Mouse (Mus musculus): Measurements from ENCODE around the gene Zfp672.

The Zfp672 gene

DNA sequence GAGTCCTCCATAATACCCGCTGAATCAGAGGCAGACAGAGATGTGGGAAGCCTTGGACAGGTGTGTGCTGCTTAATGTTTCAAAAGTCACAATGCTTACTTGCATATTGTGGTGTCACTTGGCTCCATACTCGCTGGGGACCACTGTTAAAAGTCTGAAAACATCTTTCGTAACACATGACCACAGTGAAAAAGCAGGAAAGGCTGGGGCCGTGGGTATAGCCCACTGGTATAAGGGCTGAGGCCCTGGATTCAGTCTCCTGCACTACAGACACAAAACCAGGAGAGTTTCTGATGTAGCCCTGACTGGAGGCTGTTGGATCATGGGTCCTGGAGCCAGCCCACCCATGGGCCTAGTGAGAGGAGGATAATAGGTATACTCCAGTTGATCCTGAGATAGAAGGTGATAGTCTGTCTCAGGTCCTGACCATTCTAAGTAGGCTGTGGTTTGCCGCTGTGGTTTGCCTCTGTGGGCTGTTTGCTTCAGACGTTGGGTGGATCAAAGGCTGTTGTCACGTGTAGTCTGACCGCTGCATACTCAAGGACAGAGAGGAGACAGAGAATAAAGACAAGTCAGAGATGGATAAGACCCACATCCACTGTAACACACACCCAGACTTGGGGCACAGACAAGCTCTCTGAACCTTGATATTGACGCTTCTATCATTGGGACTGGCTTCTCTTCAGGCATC, 40.0 kb downstream of the Zfp672 start:
- DNase-seq (ENCODE audit: low spot score in 2 of 2), result no peak

DNA sequence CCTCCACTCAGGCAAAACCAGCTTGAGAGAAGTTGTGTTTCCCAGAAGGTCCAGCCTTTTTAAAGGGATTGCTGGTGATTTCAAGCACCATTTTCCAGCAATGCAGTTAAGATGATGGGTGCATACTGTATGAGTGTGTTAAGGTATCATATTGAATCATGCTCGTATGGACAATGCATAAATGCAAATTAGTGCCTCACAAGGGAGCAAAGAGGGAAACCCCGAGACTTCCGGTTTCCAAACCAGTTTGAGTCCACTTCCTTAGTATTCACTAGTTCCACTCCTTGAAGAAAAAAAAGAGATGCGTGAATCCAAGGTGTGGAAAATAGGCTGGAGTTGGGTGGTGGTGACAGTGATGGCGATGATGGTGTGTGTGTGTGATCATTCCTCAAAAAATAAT, 47.6 kb downstream of the Zfp672 start:
- no peak for DNase-seq (ENCODE audit: low spot score in 2 of 2)

DNA sequence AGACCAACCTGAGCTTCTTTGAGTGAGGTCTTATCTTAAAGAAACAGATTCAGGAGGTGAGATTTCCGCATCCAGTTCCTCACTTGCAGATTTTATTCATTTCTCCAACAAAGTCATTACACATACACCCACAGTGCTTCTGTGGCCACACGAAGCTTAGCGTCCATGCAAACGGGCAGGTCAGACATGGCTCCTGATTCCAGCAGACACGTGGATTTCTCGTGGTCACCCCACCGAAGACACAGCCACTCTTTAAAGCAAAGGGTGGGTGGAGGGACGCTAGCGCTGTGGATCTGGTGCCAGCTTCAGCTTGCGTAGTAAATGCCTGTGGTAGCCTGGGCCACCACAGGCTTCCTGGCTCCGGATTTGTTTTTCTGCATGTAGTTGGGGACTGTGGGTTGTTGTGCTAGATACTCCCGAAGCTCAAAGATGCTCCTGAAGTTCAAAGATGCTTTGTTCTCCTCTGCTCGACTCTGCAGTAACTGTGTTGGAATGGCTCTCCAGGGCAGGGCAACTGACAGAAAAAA, 48.1 kb downstream of the Zfp672 start:
- no peak for DNase-seq (ENCODE audit: low spot score in 2 of 2)

DNA sequence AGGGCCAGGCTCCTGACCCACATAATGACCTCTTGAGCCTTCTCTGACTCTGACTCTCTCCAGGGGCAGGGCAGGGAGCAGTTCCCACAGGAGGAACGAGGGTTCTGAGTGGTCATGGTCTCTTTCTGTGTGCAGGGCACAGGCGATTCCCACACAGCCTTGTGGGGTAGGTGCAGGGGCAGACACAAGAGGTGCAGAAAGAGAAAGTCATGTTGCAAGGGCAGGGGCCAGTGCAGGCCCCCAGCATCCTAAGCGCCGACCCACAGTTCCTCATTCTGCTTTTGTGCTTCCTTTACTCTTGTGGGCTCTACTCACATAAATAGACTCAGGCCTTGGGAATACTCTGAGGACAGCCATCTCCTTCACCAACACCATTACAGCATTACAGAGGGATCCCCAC, 54.4 kb downstream of the Zfp672 start:
- DNase-seq (ENCODE audit: low spot score in 2 of 2), result no peak

DNA sequence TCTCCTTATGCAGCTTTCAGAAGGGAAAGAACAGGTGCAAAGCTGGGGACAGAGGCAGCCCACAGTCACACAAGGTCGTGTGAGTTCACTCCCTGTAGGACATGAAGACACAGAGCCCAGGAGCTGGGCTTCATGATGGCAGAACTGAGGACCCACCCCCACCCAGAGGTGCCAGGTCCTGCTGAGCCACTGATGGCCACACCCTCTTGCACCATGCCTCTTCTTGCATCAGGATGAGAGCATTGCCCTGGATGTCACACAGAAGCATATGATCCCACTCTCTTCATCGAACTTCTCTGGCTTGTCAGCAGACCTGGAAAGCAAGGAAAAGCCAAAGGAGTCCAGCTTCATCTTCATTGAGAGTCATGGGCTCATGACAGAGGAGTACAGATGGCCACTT, 55.6 kb downstream of the Zfp672 start, which contains the start of gene 4930438A08Rik:
Gene 4930438A08Rik (plus strand): TSS at position 228 of the 400 bp plus-strand sequence.
- no peak for DNase-seq (ENCODE audit: low spot score in 2 of 2)

DNA sequence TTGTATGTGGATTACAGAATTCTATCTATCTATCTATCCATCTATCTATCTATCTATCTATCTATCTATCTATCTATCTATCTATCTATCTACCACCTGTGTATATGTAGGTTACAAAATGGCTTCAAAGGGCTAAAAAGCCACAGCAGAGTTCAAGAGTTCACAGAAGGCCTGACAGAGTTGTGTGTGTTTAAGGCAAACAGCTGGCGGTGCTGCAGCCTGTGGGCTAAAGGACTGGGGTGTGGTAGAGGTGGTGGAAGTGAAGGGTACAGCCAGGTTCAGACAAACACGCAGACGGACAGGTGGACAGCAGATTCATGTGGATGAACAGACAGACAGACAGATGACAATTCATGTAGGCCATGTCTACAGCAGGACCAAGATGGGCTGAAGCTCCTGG, 61.9 kb downstream of the Zfp672 start:
- no peak for DNase-seq (ENCODE audit: low spot score in 2 of 2)
